Mouse (Mus musculus) heart, postnatal 14 days (tissue): ENCODE results near the gene H2afy2. TPM values are rescaled to one million over a fixed set of nuclear protein-coding genes. Genes with fewer than 3 reads are reported as not detected.

Source experiments
- DNase-seq, 2 experiments: peaks; one replicate each; pipeline ENCODE4 v3.0.0; 2021 to 2022
- intact Hi-C: fragments of 180-260 bp; cut with DNase I; formaldehyde crosslinking; loops from one replicate; pipeline ENCODE4 v1.15.1; 2025
- total RNA-seq, 2 experiments: library from RNA; stranded (reverse); gene quantifications; 2 replicates each; pipeline ENCODE4 v1.2.3; 2021

The H2afy2 gene
- total RNA-seq, 2 experiments from 2014 or later = 5.4 to 5.6 TPM

DNA sequence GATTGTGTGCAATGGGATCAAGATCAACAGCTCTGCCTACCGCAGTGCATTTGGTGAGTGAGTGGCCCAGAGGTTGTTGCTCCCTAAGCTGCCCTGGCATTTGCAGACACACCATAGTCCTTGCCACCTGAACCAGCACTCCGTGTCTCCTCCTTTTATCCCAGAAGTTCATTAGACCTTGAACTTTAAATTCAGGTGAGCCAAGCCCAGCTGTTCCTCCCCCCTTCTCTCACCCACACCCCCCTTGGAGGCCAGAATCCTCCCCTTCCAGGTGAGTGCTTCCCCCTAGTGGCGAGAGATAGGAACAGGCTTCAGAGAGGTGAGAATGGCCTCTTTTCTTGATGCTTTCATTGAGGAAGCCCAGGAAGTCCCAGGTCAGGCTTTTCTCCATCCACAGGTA is 49.6 kb downstream of the H2afy2 start:
- intact Hi-C loops = no loop called here
- peak; percentile 19 to 47 for DNase-seq

GRCm38 (mm10) chr10:61730171-61730570 is 53.8 kb downstream of the H2afy2 start:
- no peak for DNase-seq
- intact Hi-C loops = no loop called here

GRCm38 (mm10) chr10:61729181-61729580 is 54.8 kb downstream of the H2afy2 start:
- DNase-seq = no peak
- intact Hi-C loops = no loop called here

DNA sequence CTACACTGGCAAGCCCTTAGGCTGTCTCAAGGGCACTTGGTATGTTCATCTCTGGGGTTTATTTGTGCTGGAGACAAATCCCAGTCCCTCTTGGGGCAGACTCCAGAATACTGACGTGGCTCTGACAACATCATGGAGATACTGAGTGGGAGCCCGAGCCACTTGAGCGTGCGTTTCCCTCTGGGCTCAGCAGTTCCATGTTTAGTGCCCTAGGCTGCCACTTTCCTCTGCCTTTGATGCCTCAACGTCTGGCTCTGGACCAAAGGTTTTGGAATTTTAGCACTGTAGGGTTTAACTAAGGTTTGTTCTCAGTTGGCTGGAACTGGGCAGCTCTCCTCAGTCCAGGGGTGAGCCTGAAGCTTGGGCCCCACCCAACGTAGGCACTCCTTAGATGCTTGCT is 60.7 kb downstream of the H2afy2 start:
- peak in 1 of 2 experiments; percentile 31 for DNase-seq
- intact Hi-C loops = no loop called here

DNA sequence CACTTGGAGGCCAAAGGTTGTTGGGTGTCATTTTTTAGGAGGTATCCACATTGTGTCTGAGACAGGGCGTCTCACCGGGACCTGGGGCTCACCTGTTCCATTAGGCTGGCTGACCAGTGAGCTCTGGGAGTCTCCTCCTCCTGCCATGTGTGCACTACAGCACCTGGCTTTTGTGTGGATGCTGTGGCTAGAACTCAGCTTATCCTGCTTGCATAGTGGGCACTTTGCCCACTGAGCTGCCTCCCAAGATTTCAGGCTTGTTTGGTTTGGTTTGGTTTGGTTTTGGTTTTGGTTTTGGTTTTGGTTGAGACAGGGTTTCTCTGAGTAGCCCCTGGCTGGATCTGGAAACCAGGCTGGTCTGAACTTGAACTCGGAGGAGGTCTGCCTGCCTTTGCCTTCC is 61.7 kb downstream of the H2afy2 start:
- DNase-seq = no peak
- intact Hi-C loops = no loop called here

DNA sequence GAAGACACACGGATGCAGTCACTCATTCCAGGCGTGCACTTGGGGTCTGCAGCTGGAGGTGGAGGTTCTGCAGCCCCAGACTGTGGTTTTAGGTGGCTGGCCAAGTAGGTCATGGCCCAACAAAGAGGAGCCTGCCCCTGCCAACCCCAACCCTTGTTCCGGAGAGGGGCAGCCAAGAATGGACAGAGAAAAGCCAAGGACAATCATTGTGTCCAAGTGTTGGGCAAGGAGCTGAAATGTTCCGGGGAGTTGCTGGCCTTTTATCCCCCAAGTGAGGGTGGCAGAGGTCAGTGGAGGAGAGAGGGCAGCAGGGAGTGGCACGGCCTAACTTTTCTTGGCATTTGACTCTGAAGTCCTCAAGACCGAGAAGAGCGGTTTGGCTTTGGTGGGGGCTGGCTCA is 63.6 kb downstream of the H2afy2 start:
- no peak for DNase-seq
- intact Hi-C loops = no loop called here

DNA sequence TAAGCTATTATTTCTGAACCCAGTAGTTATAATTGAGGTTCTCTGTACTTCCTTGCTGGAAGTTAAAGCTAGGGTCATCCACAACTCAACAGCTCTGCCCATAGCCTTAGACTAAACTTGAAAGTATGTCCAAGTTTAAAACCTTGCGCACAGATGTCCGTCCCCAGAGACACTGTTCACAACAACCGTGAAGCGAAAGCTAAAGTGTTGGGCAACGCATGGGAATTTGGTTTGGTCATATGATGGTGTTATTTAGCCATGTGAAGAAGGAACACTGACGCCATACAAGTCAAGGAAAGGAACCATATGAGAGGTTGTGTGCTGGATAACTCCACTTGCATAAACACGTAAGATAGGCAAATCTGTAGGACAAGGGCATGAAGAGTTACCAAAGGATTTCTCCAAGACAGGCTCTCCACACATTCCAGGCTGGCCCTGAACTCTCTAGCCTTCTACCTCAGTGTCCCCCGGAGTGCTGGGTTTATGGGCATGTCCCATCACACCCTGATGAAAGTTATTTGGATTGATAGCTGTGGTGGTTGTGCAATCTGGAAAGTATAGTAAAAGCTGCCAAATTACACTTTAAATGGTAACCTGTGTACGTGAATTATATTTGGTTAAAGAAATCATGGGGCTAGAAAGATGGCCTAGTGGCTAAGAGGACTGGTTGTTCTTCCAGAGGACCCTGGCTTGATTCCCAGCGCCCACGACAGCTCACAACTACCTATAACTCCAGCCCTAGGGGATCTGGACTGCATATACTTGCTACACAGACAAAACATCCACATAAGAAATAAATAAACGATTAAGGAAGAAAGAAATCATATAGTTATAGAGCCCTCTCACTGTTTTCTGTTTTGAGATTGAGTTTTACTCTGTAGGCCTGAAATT is 66.3 kb downstream of the H2afy2 start:
- DNase-seq = no peak
- intact Hi-C loops = no loop called here

GRCm38 (mm10) chr10:61715996-61716864 is 67.7 kb downstream of the H2afy2 start:
- DNase-seq = peak in 1 of 2 experiments; percentile 18
- intact Hi-C loops = no loop called here

- no peak for DNase-seq
- intact Hi-C loops = no loop called here
These were observed 68.5 kb downstream of the H2afy2 start for GRCm38 (mm10) chr10:61715462-61715837.

- peak; percentile 67 to 68 for DNase-seq
- intact Hi-C loops = no loop called here
These were observed 69.0 kb downstream of the H2afy2 start, which contains the start of gene Aifm2 for GRCm38 (mm10) chr10:61714771-61715461. Gene Aifm2 (plus strand): TSS chr10:61715263.

DNA sequence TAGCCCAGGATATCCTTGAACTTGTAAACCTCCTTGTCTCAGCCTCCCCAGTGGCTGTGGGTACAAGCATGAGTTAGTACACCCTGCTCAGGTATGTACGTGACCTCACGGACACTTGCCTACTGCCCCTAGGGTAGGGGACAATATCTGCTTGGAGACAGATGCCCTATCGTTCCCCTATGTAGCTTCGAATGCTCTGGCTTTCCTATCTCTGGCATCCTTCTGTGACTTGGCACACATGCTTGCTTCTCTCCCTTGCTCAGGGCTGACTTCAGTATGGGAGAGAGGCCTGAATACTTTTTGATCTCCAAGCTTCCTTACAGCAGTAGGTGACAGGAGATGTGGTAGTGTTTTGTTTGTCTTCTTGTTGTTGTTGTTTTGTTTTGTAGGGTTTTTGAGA is 69.8 kb downstream of the H2afy2 start:
- intact Hi-C loops = no loop called here
- DNase-seq = no peak

DNA sequence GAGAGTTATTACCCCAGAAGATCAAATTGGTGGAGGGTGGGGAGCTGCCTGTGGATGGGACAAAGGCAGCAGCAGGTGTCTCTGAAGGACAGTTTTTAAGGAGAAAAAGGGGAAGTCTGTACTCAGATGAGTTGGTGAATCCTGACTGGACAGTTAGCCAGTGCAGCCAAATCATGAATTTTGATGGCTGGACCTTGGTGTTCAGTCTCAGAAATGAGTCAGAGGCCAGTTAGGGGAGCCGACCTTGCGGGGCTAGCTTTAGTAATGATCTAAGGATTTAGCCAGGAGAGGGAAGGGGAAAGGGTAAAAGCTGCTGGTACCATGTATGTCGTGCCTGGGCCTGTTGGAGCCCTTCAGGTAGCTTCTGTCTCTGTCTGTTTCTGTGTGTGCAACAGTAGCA is 70.3 kb downstream of the H2afy2 start:
- DNase-seq = no peak
- intact Hi-C loops = no loop called here

DNA sequence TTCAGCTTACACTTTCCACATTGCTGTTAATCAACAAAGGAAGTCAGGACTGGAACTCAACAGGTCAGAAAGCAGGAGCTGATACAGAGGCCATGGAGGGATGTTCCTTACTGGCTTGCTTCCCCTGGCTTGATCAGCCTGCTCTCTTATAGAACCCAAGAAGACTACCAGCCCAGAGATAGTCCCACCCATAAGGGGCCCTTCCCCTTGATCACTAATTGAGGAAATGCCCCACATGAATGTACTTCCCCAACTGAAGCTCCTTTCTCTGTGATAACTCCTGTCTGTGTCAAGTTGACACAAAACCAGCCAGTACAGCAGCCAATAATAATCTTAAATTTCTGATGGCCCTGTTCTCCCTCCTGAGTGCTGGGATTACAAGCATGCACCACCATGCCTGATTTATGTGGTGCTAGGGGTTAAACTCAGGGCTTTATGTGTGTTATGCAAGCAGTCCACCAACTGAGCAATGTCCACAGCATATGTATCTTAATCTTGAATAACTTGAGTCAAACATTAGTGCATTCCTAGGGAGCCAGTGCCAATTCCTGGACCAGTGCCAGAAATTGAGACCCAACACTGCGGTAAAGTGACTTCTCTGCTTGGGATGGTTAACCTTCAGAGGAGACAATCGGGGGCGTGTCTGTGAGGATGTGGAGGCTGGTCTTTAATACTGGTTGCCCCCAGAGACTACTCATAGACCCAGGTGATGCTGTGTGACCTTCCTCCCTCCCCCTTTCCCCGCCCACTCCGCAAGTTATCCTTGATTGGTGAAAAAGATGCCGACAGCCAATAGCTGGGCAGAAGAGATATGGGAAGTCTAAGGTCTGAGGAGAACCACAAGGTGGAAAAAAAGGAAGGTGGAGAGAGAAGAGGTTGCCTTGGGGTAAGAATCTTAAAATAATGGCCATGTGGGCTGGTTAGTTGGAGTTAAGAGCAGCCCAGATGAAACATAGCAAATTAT is 77.3 kb downstream of the H2afy2 start:
- no peak for DNase-seq
- intact Hi-C loops = no loop called here

GRCm38 (mm10) chr10:61704663-61705062 is 79.3 kb downstream of the H2afy2 start:
- no peak for DNase-seq
- intact Hi-C loops = no loop called here

DNA sequence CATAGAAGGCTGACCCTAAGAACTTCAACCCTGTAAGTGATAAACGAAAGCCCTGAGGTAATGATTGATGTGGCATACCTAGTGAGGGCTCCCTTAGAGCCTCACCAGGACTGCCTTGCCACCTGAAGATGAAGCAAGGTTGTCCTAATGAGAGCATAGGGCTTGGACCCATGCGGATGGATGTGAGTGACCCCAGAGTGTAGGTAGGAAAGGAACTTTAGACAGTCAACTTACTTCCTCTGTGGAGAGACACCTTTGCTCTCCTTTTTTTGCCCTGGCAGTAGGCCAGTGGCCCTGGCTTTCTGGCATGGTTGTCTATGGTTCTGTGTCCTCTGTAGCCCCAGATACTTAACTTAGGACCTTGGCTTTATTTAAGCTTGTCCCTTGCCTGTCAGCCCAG is 86.9 kb downstream of the H2afy2 start:
- intact Hi-C loops = no loop called here
- no peak for DNase-seq

DNA sequence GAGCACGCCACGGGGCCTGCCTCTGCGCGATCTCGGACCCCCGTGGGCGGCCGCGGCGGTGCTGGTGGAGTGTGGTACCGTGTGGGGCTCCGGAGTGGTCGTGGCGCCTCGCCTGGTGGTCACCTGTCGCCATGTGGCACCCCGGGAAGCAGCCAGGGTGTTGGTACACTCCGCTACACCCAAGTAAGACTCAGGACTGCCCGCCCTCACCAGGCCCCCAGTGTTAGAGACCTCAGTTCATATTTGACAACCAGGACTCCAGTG is 87.5 kb downstream of the H2afy2 start:
- intact Hi-C loops = no loop called here

GRCm38 (mm10) chr10:61695703-61696559 is 88.0 kb downstream of the H2afy2 start:
- intact Hi-C loops = no loop called here
- DNase-seq = no peak

More for the DNA sequence above, 87.5 kb downstream of the H2afy2 start:
- no peak for DNase-seq

GRCm38 (mm10) chr10:61694870-61695670 is 88.9 kb downstream of the H2afy2 start, which contains the start of gene Tysnd1:
Gene Tysnd1 (plus strand): TSS chr10:61695514.
- intact Hi-C loops = no loop called here
- DNase-seq = peak; percentile 95 to 97
